Mouse (Mus musculus) liver, embryonic 11.5 days (tissue): ENCODE data around the gene Col6a3. TPM values are rescaled to one million over a fixed set of nuclear protein-coding genes. Genes with fewer than 3 reads are reported as not detected.

ENCODE experiments used
- ATAC-seq: fragments of 200-750 bp; cut with Nextera tagmentation; replicated peaks from 2 replicates; pipeline ENCODE4 v1.8.0; 2017; ENCODE audit warnings: moderate number of reproducible peaks, mild to moderate bottlenecking, moderate TSS enrichment, moderate library complexity; ENCODE audit not compliant: low FRiP score
- DNase-seq: peaks from one replicate; pipeline ENCODE4 v3.0.0-alpha.2; 2017; ENCODE audit warnings: low spot score
- H3K27ac ChIP-seq: fragments of 300-500 bp; sonication (generic); 2 replicates; pipeline ENCODE4 v1.5.1; 2014; ENCODE audit warnings: mild to moderate bottlenecking, low read depth, low read length, control low read depth
- H3K27me3 ChIP-seq: fragments of 300-500 bp; sonication (generic); replicated peaks from 2 replicates; pipeline ENCODE4 v1.6.1; 2014; ENCODE audit warnings: low read length, mixed read lengths; ENCODE audit not compliant: control insufficient read depth, insufficient read depth
- H3K36me3 ChIP-seq: fragments of 300-500 bp; sonication (generic); 2 replicates; pipeline ENCODE4 v1.6.1; 2014; ENCODE audit warnings: mild to moderate bottlenecking, low read length, moderate library complexity, mixed read lengths; ENCODE audit not compliant: control insufficient read depth, insufficient read depth
- H3K4me1 ChIP-seq: fragments of 300-500 bp; sonication (generic); replicated peaks from 2 replicates; pipeline ENCODE4 v1.6.1; 2014; ENCODE audit warnings: low read length, mixed read lengths; ENCODE audit not compliant: control insufficient read depth, insufficient read depth
- H3K4me2 ChIP-seq: fragments of 300-500 bp; sonication (generic); 2 replicates; pipeline ENCODE4 v1.6.1; 2014; ENCODE audit warnings: mild to moderate bottlenecking, control low read depth, moderate library complexity
- H3K4me3 ChIP-seq: fragments of 300-500 bp; sonication (generic); 2 replicates; pipeline ENCODE4 v1.5.1; 2014; ENCODE audit warnings: low read depth, low read length, control low read depth
- H3K9ac ChIP-seq: fragments of 300-500 bp; sonication (generic); 2 replicates; pipeline ENCODE4 v1.6.1; 2014; ENCODE audit warnings: low read depth, low read length, control low read depth
- H3K9me3 ChIP-seq: fragments of 300-500 bp; sonication (generic); 2 replicates; pipeline ENCODE4 v1.6.1; 2016; ENCODE audit warnings: low read length, inconsistent platforms, mixed read lengths; ENCODE audit not compliant: control insufficient read depth
- WGBS: fragments of 180-500 bp; shearing (Covaris S2); extraction: QIAGEN DNeasy Blood & Tissue Kit; methylation state at CpG from one replicate; pipeline ENCODE4 v1.1.7; 2014; 5-methylcytosine and 5-hydroxymethylcytosine counted together
- polyA plus RNA-seq: library from polyadenylated mRNA; unstranded; fragments of >200 nt; fragmentation: Nextera tagmentation; extraction: Ambion mirVana; gene quantifications from 2 replicates; pipeline ENCODE4 v1.2.1, GENCODE M21; 2014

The Col6a3 gene
- polyA plus RNA-seq, 1 experiment from 2014 or later = 13.1 TPM

DNA sequence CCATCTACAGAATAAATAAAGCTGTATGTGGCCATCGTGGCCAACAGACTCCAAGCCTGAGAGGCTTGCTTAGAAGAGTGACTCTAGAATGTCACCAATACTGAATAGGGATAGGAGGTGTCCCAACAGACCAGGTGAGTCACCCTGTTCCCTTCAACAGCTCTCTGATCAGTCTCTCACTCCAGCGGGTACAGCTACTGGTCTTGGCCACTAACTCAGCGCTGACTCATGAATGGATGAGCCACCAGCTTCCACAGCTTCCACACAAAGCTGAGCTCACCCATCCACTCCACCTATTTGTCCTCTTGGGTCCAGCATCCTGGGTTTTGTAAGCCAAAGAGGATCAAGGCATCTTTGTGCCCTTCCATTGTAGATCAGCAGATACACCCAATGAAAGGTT, 114.3 kb downstream of the Col6a3 start:
- no peak overlapping the region for H3K4me3 ChIP-seq
- ATAC-seq (no peak), DNase-seq (no peak)
- H3K27ac ChIP-seq = no peak overlapping the region
- H3K9ac ChIP-seq = no peak overlapping the region
- H3K9me3 ChIP-seq = no peaks in the 10 kb centered on the region
- no peaks in the 10 kb centered on the region for H3K27me3 ChIP-seq
- WGBS = 77% methylated on average over 3 of the region's 3 CpGs
- H3K36me3 ChIP-seq = no peaks in the 10 kb centered on the region
- no peaks in the 10 kb centered on the region for H3K4me1 ChIP-seq
- no peak overlapping the region for H3K4me2 ChIP-seq

DNA sequence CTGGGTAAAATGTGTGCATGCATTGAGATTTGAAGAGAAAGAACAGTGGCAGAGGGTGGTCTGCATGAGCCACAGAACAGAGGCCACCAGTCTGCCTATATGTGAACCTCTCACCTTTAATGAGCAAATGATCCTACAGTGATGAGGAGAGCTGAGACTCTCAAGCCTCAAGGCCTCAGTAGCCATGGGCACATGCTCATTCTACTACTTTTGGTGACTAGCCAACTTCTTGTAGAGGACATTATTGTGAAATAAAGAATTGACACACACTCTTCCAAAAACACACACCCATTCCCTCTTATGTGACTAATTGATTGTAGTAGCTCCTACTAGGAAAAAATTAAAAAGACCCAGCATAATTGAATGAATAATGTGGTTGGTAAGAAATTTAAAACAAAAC, 120.0 kb downstream of the Col6a3 start:
- no peak for ATAC-seq
- Histone ChIP-seq H3K9me3 (no peaks in the 10 kb centered on the region), H3K36me3 (no peaks in the 10 kb centered on the region), H3K27ac (no peak overlapping the region), H3K9ac (no peak overlapping the region), H3K27me3 (no peaks in the 10 kb centered on the region), H3K4me3 (no peak overlapping the region), H3K4me2 (no peak overlapping the region), H3K4me1 (no peaks in the 10 kb centered on the region)
- no peak for DNase-seq

GRCm38 (mm10) chr1:90723325-90723724, 120.4 kb downstream of the Col6a3 start:
- Histone ChIP-seq H3K4me3 (no peak overlapping the region), H3K27me3 (no peaks in the 10 kb centered on the region), H3K4me1 (no peaks in the 10 kb centered on the region), H3K9ac (no peak overlapping the region), H3K36me3 (no peaks in the 10 kb centered on the region), H3K4me2 (no peak overlapping the region), H3K9me3 (no peaks in the 10 kb centered on the region), H3K27ac (no peak overlapping the region)
- no peak for ATAC-seq
- no peak for DNase-seq

GRCm38 (mm10) chr1:90722021-90722420, 121.8 kb downstream of the Col6a3 start:
- no peak for ATAC-seq
- Histone ChIP-seq H3K4me2 (no peak overlapping the region), H3K27me3 (no peaks in the 10 kb centered on the region), H3K27ac (no peak overlapping the region), H3K4me3 (no peak overlapping the region), H3K9ac (no peak overlapping the region), H3K9me3 (no peaks in the 10 kb centered on the region), H3K4me1 (no peaks in the 10 kb centered on the region), H3K36me3 (no peaks in the 10 kb centered on the region)
- DNase-seq = no peak

- no peak overlapping the region for H3K4me2 ChIP-seq
- H3K9me3 ChIP-seq = no peaks in the 10 kb centered on the region
- ATAC-seq (no peak), DNase-seq (no peak)
- no peaks in the 10 kb centered on the region for H3K27me3 ChIP-seq
- no peak overlapping the region for H3K4me3 ChIP-seq
- no peak overlapping the region for H3K9ac ChIP-seq
- H3K27ac ChIP-seq = no peak overlapping the region
- H3K36me3 ChIP-seq = no peaks in the 10 kb centered on the region
- WGBS = 67% methylated on average over 7 of the region's 7 CpGs
- H3K4me1 ChIP-seq = no peaks in the 10 kb centered on the region
Observed at GRCm38 (mm10) chr1:90720610-90721241, 123.0 kb downstream of the Col6a3 start.

DNA sequence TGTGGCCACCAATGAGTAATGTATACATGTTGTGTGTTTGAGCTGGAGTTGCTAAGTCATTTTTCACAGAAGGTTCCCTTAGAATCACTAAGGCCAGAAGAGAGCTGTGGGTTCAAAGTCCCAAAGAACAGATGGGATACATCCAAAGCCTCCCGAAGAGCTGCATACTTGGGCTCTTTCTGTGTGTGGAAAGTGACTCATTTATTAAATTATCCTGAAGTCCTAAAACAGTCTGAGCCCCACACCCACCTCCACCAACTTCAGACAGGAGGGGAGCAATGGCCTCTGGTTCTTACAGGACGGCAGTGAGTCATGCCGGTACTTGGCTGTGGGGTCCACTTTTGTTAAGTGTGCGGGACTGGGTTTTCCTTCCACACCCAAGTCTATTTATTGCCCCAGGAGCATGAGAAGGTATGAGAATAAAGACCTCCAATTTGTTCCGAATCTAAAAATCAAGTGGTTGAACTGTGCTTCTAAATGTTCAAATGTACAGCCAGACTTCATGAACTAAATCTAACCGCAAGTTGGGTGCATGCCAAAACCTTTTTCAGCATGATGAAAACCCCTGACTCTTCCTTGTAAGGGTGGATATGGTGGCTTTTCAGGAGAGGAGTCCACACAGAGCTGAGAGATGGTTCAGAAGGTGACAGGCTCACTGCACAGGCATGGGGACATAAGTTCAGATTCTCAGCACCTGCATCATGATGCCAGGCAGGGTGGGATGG, 124.8 kb downstream of the Col6a3 start:
- H3K36me3 ChIP-seq = no peaks in the 10 kb centered on the region
- DNase-seq (no peak), ATAC-seq (no peak)
- H3K27me3 ChIP-seq = no peaks in the 10 kb centered on the region
- no peaks in the 10 kb centered on the region for H3K4me1 ChIP-seq
- H3K9ac ChIP-seq = no peak overlapping the region
- H3K9me3 ChIP-seq = no peaks in the 10 kb centered on the region
- H3K4me3 ChIP-seq = no peak overlapping the region
- H3K4me2 ChIP-seq = no peak overlapping the region
- H3K27ac ChIP-seq = no peak overlapping the region
- 81% methylated on average over 6 of the region's 6 CpGs for WGBS

DNA sequence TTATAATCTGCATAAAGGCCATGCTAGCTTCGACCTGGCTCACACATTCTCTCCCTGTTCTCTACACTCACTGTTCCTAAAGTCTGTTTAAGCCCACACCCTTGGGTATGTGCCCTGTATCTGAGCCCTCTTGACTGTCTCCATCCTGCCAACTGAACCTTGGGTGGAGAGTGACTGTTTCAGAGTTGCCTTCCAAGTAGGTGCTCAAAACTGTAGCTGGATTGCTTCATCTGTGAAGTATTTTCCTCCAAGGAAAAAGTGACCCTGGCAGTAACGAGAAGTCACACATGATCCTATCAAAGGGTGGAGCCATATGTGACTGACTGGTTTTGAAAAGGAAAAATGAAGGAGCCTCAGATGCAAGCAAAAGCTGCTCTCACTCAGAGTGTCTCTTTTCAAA, 127.5 kb downstream of the Col6a3 start:
- H3K4me1 ChIP-seq = no peaks in the 10 kb centered on the region
- H3K4me3 ChIP-seq = no peak overlapping the region
- no peak overlapping the region for H3K27ac ChIP-seq
- ATAC-seq = no peak
- DNase-seq = no peak
- H3K36me3 ChIP-seq = no peaks in the 10 kb centered on the region
- H3K27me3 ChIP-seq = no peaks in the 10 kb centered on the region
- H3K9ac ChIP-seq = no peak overlapping the region
- H3K4me2 ChIP-seq = no peak overlapping the region
- H3K9me3 ChIP-seq = no peaks in the 10 kb centered on the region
- WGBS = 68% methylated on average over 2 of the region's 2 CpGs

Other genes with a start within 250 kb of the Col6a3 start
- 126 and 136 TPM in 2 replicates for gene Cops8, start 241.0 kb downstream of the Col6a3 start, polyA plus RNA-seq
- gene Mlph, start 71.1 kb upstream of the Col6a3 start, polyA plus RNA-seq = 0.10 TPM in 1 of 2 replicates, not detected in the other
- gene Prlh, start 109.1 kb upstream of the Col6a3 start, polyA plus RNA-seq = not detected in 2 replicates
- 3.6 and 5.0 TPM in 2 replicates for gene Rab17, start 125.7 kb upstream of the Col6a3 start, polyA plus RNA-seq
- 26.5 and 29.1 TPM in 2 replicates for gene Lrrfip1, start 154.8 kb upstream of the Col6a3 start, polyA plus RNA-seq